Mouse (Mus musculus) heart, embryonic 13.5 days (tissue): ENCODE measurements around the gene Ebp. TPM values are rescaled to one million over a fixed set of nuclear protein-coding genes. Genes with fewer than 3 reads are reported as not detected.

Experiments
- ATAC-seq: fragments of 200-750 bp; cut with Nextera tagmentation; 2 replicates; pipeline ENCODE4 v1.8.0; 2017; ENCODE audit warnings: moderate TSS enrichment; ENCODE audit not compliant: insufficient number of reproducible peaks, low FRiP score, low TSS enrichment; ENCODE audit errors: extremely low read depth
- H3K27ac ChIP-seq: fragments of 300-500 bp; sonication (generic); replicated peaks from 2 replicates; pipeline ENCODE4 v1.5.1; 2015; ENCODE audit warnings: moderate library complexity, mild to moderate bottlenecking, inconsistent platforms
- H3K27me3 ChIP-seq: fragments of 300-500 bp; sonication (generic); replicated peaks from 2 replicates; pipeline ENCODE4 v1.6.1; 2015; ENCODE audit warnings: mild to moderate bottlenecking, inconsistent platforms
- H3K36me3 ChIP-seq: fragments of 300-500 bp; sonication (generic); 2 replicates; pipeline ENCODE4 v1.6.1; 2015; ENCODE audit warnings: mild to moderate bottlenecking, inconsistent platforms
- H3K4me1 ChIP-seq: fragments of 300-500 bp; sonication (generic); 2 replicates; pipeline ENCODE4 v1.6.1; 2015; ENCODE audit warnings: inconsistent platforms
- H3K4me2 ChIP-seq: fragments of 300-500 bp; sonication (generic); 2 replicates; pipeline ENCODE4 v1.6.1; 2015; ENCODE audit warnings: inconsistent platforms, mild to moderate bottlenecking, moderate library complexity
- H3K4me3 ChIP-seq: fragments of 300-500 bp; sonication (generic); 2 replicates; pipeline ENCODE4 v1.5.1; 2015; ENCODE audit warnings: moderate library complexity, mild to moderate bottlenecking, inconsistent platforms
- H3K9ac ChIP-seq: fragments of 300-500 bp; sonication (generic); 2 replicates; pipeline ENCODE4 v1.6.1; 2015; ENCODE audit warnings: inconsistent platforms, mild to moderate bottlenecking, moderate library complexity
- H3K9me3 ChIP-seq: fragments of 300-500 bp; sonication (generic); 2 replicates; pipeline ENCODE4 v1.6.1; 2016; ENCODE audit warnings: inconsistent platforms
- WGBS: fragments of 180-500 bp; shearing (Covaris S2); methylation state at CpG from one replicate; pipeline ENCODE4 v1.1.7; 2015; ENCODE audit warnings: mixed read lengths; 5-methylcytosine and 5-hydroxymethylcytosine counted together
- polyA plus RNA-seq: library from polyadenylated mRNA; unstranded; fragments of >200 nt; fragmentation: Nextera tagmentation; extraction: Ambion mirVana; gene quantifications from 2 replicates; pipeline ENCODE4 v1.2.1, GENCODE M21; 2015

The Ebp gene
- 26.2 and 29.2 TPM in 2 replicates for polyA plus RNA-seq

- Histone ChIP-seq H3K27me3 (no peaks in the 10 kb centered on the region), H3K9ac (peak within 1 kb of the TSS; percentile 82), H3K27ac (peak within 1 kb of the TSS; percentile 48; the same call in 1 of the 2 replicates), H3K9me3 (no peaks in the 10 kb centered on the region), H3K4me3 (peak within 1 kb of the TSS; percentile 67), H3K36me3 (no peaks in the 10 kb centered on the region), H3K4me1 (peaks cover 4% of the 10 kb centered on the region; the same call in 1 of the 2 replicates), H3K4me2 (peak within 1 kb of the TSS; percentile 71)
- 22% methylated on average over 10 of the region's 10 CpGs for WGBS
- no peak for ATAC-seq
Measured at GRCm38 (mm10) chrX:8193419-8193723, at the start of gene Ebp. Ebp (minus strand) TSS chrX:8193512.

GRCm38 (mm10) chrX:8238804-8239395 is 45.6 kb upstream of the Ebp start:
- H3K4me3 ChIP-seq = no peak overlapping the region
- no peak for ATAC-seq
- H3K27me3 ChIP-seq = no peaks in the 10 kb centered on the region
- H3K4me1 ChIP-seq = no peaks in the 10 kb centered on the region
- no peak overlapping the region for H3K4me2 ChIP-seq
- WGBS = 69% methylated on average over 13 of the region's 13 CpGs
- H3K9me3 ChIP-seq = no peaks in the 10 kb centered on the region
- peaks cover 21% of the 10 kb centered on the region; the same call in 1 of the 2 replicates for H3K36me3 ChIP-seq
- H3K9ac ChIP-seq = no peak overlapping the region
- H3K27ac ChIP-seq = no peak overlapping the region

- H3K4me2 ChIP-seq = no peak overlapping the region
- WGBS = 85% methylated on average over 2 of the region's 2 CpGs
- no peak overlapping the region for H3K4me3 ChIP-seq
- no peaks in the 10 kb centered on the region for H3K4me1 ChIP-seq
- no peak for ATAC-seq
- no peak overlapping the region for H3K9ac ChIP-seq
- H3K27me3 ChIP-seq = no peaks in the 10 kb centered on the region
- H3K27ac ChIP-seq = no peak overlapping the region
- H3K9me3 ChIP-seq = no peaks in the 10 kb centered on the region
- H3K36me3 ChIP-seq = peaks cover 9% of the 10 kb centered on the region; the same call in 1 of the 2 replicates
Measured at GRCm38 (mm10) chrX:8236704-8237103, 43.4 kb upstream of the Ebp start.

GRCm38 (mm10) chrX:8233602-8234001 is 40.3 kb upstream of the Ebp start:
- H3K27me3 ChIP-seq = no peaks in the 10 kb centered on the region
- no peaks in the 10 kb centered on the region for H3K4me1 ChIP-seq
- H3K4me3 ChIP-seq = no peak overlapping the region
- 71% methylated on average over 3 of the region's 3 CpGs for WGBS
- no peak overlapping the region for H3K4me2 ChIP-seq
- no peak for ATAC-seq
- no peak overlapping the region for H3K27ac ChIP-seq
- H3K9me3 ChIP-seq = no peaks in the 10 kb centered on the region
- no peak overlapping the region for H3K9ac ChIP-seq
- H3K36me3 ChIP-seq = no peaks in the 10 kb centered on the region

GRCm38 (mm10) chrX:8230272-8230671 is 37.0 kb upstream of the Ebp start:
- Histone ChIP-seq H3K9me3 (no peaks in the 10 kb centered on the region), H3K4me1 (no peaks in the 10 kb centered on the region), H3K4me2 (no peak overlapping the region), H3K27me3 (no peaks in the 10 kb centered on the region), H3K36me3 (no peaks in the 10 kb centered on the region), H3K9ac (no peak overlapping the region), H3K4me3 (no peak overlapping the region), H3K27ac (no peak overlapping the region)
- WGBS = 75% methylated on average over 4 of the region's 4 CpGs
- no peak for ATAC-seq

- no peak overlapping the region for H3K9ac ChIP-seq
- H3K4me3 ChIP-seq = no peak overlapping the region
- ATAC-seq = no peak
- WGBS = 62% methylated on average over 7 of the region's 7 CpGs
- no peaks in the 10 kb centered on the region for H3K4me1 ChIP-seq
- H3K36me3 ChIP-seq = no peaks in the 10 kb centered on the region
- H3K4me2 ChIP-seq = no peak overlapping the region
- 0 out of 2 replicates have a peak, but pooled peaks cover 3% of the 10 kb centered on the region for H3K27me3 ChIP-seq
- no peaks in the 10 kb centered on the region for H3K9me3 ChIP-seq
- H3K27ac ChIP-seq = no peak overlapping the region
Measured at GRCm38 (mm10) chrX:8223473-8223872, 30.2 kb upstream of the Ebp start.

- H3K9me3 ChIP-seq = no peaks in the 10 kb centered on the region
- H3K9ac ChIP-seq = no peak overlapping the region
- 47% methylated on average over 7 of the region's 7 CpGs for WGBS
- H3K4me2 ChIP-seq = no peak overlapping the region
- H3K27me3 ChIP-seq = 0 out of 2 replicates have a peak, but pooled peaks cover 3% of the 10 kb centered on the region
- no peak overlapping the region for H3K4me3 ChIP-seq
- no peaks in the 10 kb centered on the region for H3K36me3 ChIP-seq
- H3K4me1 ChIP-seq = no peaks in the 10 kb centered on the region
- no peak for ATAC-seq
- no peak overlapping the region for H3K27ac ChIP-seq
Measured at GRCm38 (mm10) chrX:8222678-8223421, 29.5 kb upstream of the Ebp start.

GRCm38 (mm10) chrX:8222296-8222677 is 29.0 kb upstream of the Ebp start:
- H3K27ac ChIP-seq = no peak overlapping the region
- no peak overlapping the region for H3K4me2 ChIP-seq
- no peak overlapping the region for H3K4me3 ChIP-seq
- no peaks in the 10 kb centered on the region for H3K36me3 ChIP-seq
- ATAC-seq = no peak
- WGBS = 62% methylated on average over 3 of the region's 3 CpGs
- no peaks in the 10 kb centered on the region for H3K4me1 ChIP-seq
- no peaks in the 10 kb centered on the region for H3K9me3 ChIP-seq
- 0 out of 2 replicates have a peak, but pooled peaks cover 3% of the 10 kb centered on the region for H3K27me3 ChIP-seq
- H3K9ac ChIP-seq = no peak overlapping the region

- no peak for ATAC-seq
- 18% methylated on average over 8 of the region's 8 CpGs for WGBS
Measured at GRCm38 (mm10) chrX:8219651-8220050, 26.3 kb upstream of the Ebp start.

GRCm38 (mm10) chrX:8218114-8218513 is 24.8 kb upstream of the Ebp start:
- no peak for ATAC-seq

More at GRCm38 (mm10) chrX:8219651-8220050, 26.3 kb upstream of the Ebp start:
- H3K9me3 ChIP-seq = no peaks in the 10 kb centered on the region
- H3K4me1 ChIP-seq = no peaks in the 10 kb centered on the region
- no peak overlapping the region for H3K4me3 ChIP-seq
- H3K36me3 ChIP-seq = no peaks in the 10 kb centered on the region
- no peak overlapping the region for H3K9ac ChIP-seq
- H3K27me3 ChIP-seq = 0 out of 2 replicates have a peak, but pooled peaks cover 3% of the 10 kb centered on the region
- no peak overlapping the region for H3K27ac ChIP-seq
- peak overlapping the region; percentile 22 for H3K4me2 ChIP-seq

GRCm38 (mm10) chrX:8217383-8217782 is 24.1 kb upstream of the Ebp start:
- Histone ChIP-seq H3K4me3 (no peak overlapping the region), H3K9ac (no peak overlapping the region), H3K36me3 (no peaks in the 10 kb centered on the region), H3K27me3 (0 out of 2 replicates have a peak, but pooled peaks cover 3% of the 10 kb centered on the region), H3K27ac (no peak overlapping the region), H3K9me3 (no peaks in the 10 kb centered on the region), H3K4me2 (no peak overlapping the region), H3K4me1 (no peaks in the 10 kb centered on the region)
- ATAC-seq = no peak
- 30% methylated on average over 6 of the region's 6 CpGs for whole genome bisulfite sequencing

More at GRCm38 (mm10) chrX:8218114-8218513, 24.8 kb upstream of the Ebp start:
- Histone ChIP-seq H3K27me3 (0 out of 2 replicates have a peak, but pooled peaks cover 3% of the 10 kb centered on the region), H3K27ac (no peak overlapping the region), H3K4me1 (no peaks in the 10 kb centered on the region), H3K9me3 (no peaks in the 10 kb centered on the region), H3K4me2 (no peak overlapping the region), H3K9ac (no peak overlapping the region), H3K4me3 (no peak overlapping the region), H3K36me3 (no peaks in the 10 kb centered on the region)
- WGBS = 26% methylated on average over 2 of the region's 2 CpGs
